Comparison of ENCODE assay signal across 26 mouse cellular contexts in the genomic region with DNA sequence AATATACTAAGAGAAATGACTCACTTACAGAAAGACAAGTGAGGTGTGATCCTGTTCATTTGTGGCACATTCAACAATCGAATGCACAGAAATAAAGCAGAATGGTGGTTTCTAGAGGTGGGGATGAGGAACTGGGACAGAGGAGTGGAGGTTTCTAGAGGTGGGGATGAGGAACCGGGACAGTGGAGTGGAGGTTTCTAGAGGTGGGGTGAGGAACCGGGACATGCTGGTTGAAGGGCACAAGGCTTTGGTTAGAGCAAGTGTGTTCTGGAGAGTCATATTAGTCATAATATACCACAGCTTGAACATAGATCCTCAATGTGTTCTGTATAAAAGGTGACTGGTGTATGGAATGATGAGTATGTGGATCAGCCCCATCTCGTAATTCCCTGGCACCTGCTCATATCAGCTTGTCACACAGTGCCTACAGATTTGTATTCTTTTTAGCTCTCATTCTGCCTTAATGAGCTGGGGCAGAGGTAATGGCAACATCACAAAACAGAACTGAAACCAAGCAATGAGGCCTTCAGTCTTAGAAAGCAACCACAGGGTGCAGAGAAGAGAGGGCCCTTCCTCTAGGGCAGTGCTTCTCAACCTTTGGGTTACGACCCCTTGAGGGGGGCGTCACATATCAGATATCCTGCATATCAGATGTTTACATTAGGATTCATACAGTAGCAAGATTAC. TPM values are rescaled to one million over a fixed set of nuclear protein-coding genes. Genes with fewer than 3 reads are reported as not detected.
"Had no signal": no experiment of that assay in that cellular context is flagged by ENCODE, and none has a peak within 500 bp of the region (broad histone marks: within the 10 kb centered on the region; RNA-seq: fewer than 3 reads in every experiment).

No protein-coding gene starts in this region.

- H3K27me3 ChIP-seq: liver, embryonic 13.5 days had no signal

- H3K27ac ChIP-seq: layer of hippocampus, adult 2 months; liver, embryonic 13.5 days; macrophage had no signal

- H3K4me1 ChIP-seq: liver, embryonic 13.5 days had no signal

- H3K4me3 ChIP-seq: layer of hippocampus, adult 2 months; liver, embryonic 13.5 days had no signal

- H3K9ac ChIP-seq: liver, embryonic 13.5 days had no signal

- H3K36me3 ChIP-seq: liver, embryonic 13.5 days had no signal

- ATAC-seq: intestine, embryonic 16.5 days had no signal

- DNase-seq: kidney, adult 18-20 months; kidney, adult 9 months; kidney, postnatal 14 days; kidney, postnatal 4 days; layer of hippocampus, adult 9-11 months; liver, embryonic 13.5 days; lung, adult 2 months; lung, postnatal 14 days; midbrain, embryonic 14.5 days; right cerebral cortex, postnatal 25 days; spleen, adult 18-20 months; thymus, adult 2 months; thymus, postnatal 14 days; thymus, postnatal 4 days had no signal

- H3K9me3 ChIP-seq: liver, embryonic 13.5 days had no signal

- H3K4me2 ChIP-seq: liver, embryonic 13.5 days; midbrain, embryonic 11.5 days had no signal

RNA-seq across cellular contexts. Expression of a gene that starts 55.6 kb away (rescaled TPM):
- total RNA-seq: layer of hippocampus, adult 2 months; layer of hippocampus, postnatal 25 days; left cerebral cortex, adult 18-20 months; left cerebral cortex, postnatal 10 days; left cerebral cortex, postnatal 36 days; liver, adult 2 months; megakaryocyte-erythroid progenitor cell, adult 5-6 weeks; midbrain, postnatal 0 days had no signal
- polyA plus RNA-seq: liver, adult 2 months; midbrain, embryonic 11.5 days; midbrain, embryonic 14.5 days; midbrain, postnatal 0 days; neural tube, embryonic 11.5 days had no signal
